Mouse (Mus musculus) erythroblast, embryonic 14.5 days (primary cell): Measurements from ENCODE around the gene Rab24.

ENCODE experiments used
- GATA1 ChIP-seq: IDR thresholded peaks from 2 replicates; pipeline ENCODE4 v1.6.1; 2012; ENCODE audit warnings: low read length, inconsistent platforms, mixed read lengths
- TAL1 ChIP-seq: IDR thresholded peaks from 3 replicates; pipeline ENCODE4 v1.6.1; 2012; ENCODE audit warnings: low read length, inconsistent platforms, mixed read lengths

DNA sequence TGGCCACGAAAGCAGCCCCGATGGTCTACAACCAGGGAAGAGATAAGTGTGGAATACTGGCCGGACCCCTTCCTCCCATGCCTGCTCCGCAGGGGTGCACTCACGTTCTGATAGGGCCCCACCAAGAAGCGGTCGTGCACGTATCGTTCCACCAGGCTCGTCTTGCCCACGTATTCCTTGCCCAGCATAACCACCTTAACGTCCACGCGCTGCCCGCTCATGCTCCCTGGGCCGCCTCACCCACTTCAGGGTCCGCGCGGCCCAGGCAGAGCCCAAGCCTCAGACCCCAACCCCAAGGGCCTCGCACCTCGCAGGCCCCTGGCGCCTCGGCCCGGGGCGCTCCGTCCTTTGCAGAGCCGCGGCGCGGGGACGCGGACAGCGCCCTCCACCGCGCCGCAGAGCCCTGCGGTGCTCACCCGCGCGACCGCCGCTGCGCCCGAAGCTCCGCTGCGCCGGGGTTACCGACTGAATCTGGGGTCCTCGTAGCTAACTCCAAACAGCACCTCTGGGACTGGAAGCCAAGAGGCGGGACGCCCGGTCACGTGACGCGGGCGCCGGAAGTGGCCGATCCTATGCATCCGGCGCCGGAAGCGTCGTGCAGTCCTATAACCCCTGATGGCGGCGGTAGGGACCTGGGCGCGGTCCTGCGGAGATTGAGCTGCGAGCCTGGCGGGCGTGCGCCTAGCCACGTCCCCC lies at the start of gene Rab24:
- TF ChIP-seq GATA1 (no peak), TAL1 (no peak)
